Mouse (Mus musculus) brown adipose tissue, adult 24 weeks (tissue): ENCODE data around the gene Cebpg. TPM values are rescaled to one million over a fixed set of nuclear protein-coding genes. Genes with fewer than 3 reads are reported as not detected.

Experiments used
- H3K27ac ChIP-seq: fragments of 200-500 bp; replicated peaks from 2 replicates; pipeline ENCODE4 v1.5.1; 2012; ENCODE audit warnings: low read depth, mild to moderate bottlenecking, low read length
- H3K4me1 ChIP-seq: fragments of 200-500 bp; 2 replicates; pipeline ENCODE4 v1.6.1; 2012; ENCODE audit warnings: low read length, mixed read lengths; ENCODE audit not compliant: control insufficient read depth, insufficient read depth, insufficient read length
- H3K4me3 ChIP-seq: fragments of 200-500 bp; 2 replicates; pipeline ENCODE4 v1.5.1; 2012; ENCODE audit warnings: low read depth, mild to moderate bottlenecking, low read length, moderate library complexity; ENCODE audit not compliant: insufficient read depth
- polyA plus RNA-seq: library from polyadenylated mRNA; stranded (reverse); fragments of >200 nt; gene quantifications from 2 replicates; pipeline ENCODE4 v1.2.4, GENCODE M21; 2012; ENCODE audit not compliant: missing spikeins, insufficient read depth, insufficient read length

Gene Cebpg
- 45.5 and 53.7 TPM in 2 replicates for polyA plus RNA-seq

GRCm38 (mm10) chr7:35056436-35056864 is at the start of gene Cebpg:
Gene Cebpg, minus strand, starts transcription at chr7:35056573.
- peak within 1 kb of the TSS; percentile 80 for H3K4me3 ChIP-seq
- H3K4me1 ChIP-seq = peaks cover 10% of the 10 kb centered on the region
- H3K27ac ChIP-seq = peak within 1 kb of the TSS; percentile 95

DNA sequence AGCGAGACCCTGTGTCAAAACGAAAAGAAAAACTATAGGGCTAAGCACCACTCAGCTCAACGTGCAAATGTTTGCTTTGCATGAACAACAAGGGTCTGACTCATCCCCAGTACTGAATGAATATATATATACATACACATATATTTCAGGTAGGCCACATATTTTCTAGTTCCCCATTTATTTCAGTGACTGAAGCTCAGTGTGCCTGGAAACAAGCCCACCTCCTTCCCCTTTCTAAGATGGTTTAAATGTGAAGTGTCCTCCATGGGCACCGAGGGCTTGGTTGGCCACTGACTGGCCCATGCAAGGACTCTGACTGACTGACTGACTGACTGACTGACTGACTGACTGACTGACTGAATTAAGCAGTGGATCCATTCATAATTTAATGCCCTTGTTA is 43.2 kb upstream of the Cebpg start:
- H3K27ac ChIP-seq = no peak overlapping the region
- H3K4me3 ChIP-seq = no peak overlapping the region
- no peaks in the 10 kb centered on the region for H3K4me1 ChIP-seq

DNA sequence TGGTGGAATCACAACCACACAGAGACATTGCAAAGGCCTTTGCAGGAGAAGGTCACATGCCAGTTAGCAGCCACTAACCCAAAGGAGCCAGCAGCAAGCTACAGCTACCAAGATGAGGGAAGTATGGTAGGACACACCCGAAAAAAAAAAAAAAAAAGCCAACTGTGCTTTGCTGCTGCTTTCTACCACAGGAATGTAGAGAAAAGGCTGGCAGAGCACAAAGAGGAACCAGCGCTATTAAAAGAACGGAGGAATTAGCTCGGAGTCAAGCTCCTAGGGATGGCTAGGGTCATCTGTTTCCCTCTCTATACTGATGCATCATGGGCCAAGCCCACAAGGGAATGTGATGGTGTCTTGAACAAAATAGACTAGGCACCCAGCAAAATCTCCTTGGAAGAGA is 42.4 kb upstream of the Cebpg start:
- no peak overlapping the region for H3K4me3 ChIP-seq
- no peaks in the 10 kb centered on the region for H3K4me1 ChIP-seq
- H3K27ac ChIP-seq = peak overlapping the region; percentile 35; the same call in 1 of the 2 replicates

GRCm38 (mm10) chr7:35094975-35095678 is 38.8 kb upstream of the Cebpg start:
- H3K4me3 ChIP-seq = no peak overlapping the region
- no peak overlapping the region for H3K27ac ChIP-seq
- H3K4me1 ChIP-seq = no peaks in the 10 kb centered on the region

DNA sequence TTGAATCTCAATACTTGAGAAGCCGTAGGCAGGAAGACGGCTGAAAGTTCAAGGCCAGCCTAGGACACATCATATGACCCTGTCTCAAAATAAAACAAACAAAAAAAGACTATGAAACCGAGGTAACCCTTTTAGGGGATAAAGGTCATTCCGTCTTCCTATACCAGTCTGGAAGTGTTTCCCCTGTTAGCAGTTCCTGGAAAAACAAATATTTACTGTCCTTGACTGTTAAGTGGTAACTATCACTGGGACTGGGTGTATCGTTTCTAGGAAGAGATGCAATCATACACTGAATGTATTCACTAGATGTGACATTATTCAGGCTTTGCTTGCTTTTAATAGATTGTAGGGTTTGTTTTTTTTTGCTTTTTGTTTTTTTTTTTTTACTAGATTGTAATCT is 34.2 kb upstream of the Cebpg start:
- Histone ChIP-seq H3K4me1 (no peaks in the 10 kb centered on the region), H3K4me3 (no peak overlapping the region), H3K27ac (no peak overlapping the region)

- H3K4me1 ChIP-seq = no peaks in the 10 kb centered on the region; the same call in 1 of the 2 replicates
- peak overlapping the region; percentile 43 for H3K4me3 ChIP-seq
- no peak overlapping the region for H3K27ac ChIP-seq
Observed at GRCm38 (mm10) chr7:35086271-35086861, 30.0 kb upstream of the Cebpg start.

DNA sequence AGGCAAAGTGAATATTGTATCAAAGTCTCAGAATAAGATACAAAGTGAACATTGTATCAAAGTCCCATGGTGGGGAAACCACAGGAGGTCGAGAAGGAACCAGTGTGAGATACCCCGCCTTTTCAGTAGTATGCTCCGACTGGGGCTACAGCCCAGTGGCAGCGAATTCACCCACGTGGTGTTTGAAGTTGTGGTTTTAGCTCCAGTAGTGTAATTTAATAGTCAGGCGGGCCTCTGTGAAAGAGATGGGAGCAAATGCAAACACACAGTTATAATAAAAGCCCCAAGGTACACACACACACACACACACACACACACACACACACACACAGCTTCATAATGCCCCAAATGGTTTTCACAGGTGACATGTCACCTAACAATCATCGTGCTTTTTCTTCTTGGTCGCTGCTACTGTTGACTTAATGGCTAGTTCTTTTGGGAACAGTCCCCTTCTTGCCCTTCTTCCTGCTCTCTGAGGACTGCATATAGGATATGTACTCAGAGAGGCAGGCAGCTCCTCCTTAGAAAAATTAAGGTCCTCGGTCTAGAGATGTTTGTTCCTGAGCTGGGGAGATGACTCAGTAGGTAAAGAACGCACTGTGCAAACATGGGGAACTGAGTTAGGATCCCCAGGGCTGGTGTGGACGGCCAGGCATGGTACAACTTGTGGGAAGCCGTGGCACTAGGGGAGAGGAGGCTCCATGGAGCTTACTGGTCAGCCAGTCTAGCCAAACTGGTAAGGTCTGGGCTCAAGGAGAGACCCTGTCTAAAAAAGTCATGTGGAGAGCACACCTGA is 28.4 kb upstream of the Cebpg start:
- H3K4me3 ChIP-seq = no peak overlapping the region
- H3K27ac ChIP-seq = no peak overlapping the region
- no peaks in the 10 kb centered on the region; the same call in 1 of the 2 replicates for H3K4me1 ChIP-seq

DNA sequence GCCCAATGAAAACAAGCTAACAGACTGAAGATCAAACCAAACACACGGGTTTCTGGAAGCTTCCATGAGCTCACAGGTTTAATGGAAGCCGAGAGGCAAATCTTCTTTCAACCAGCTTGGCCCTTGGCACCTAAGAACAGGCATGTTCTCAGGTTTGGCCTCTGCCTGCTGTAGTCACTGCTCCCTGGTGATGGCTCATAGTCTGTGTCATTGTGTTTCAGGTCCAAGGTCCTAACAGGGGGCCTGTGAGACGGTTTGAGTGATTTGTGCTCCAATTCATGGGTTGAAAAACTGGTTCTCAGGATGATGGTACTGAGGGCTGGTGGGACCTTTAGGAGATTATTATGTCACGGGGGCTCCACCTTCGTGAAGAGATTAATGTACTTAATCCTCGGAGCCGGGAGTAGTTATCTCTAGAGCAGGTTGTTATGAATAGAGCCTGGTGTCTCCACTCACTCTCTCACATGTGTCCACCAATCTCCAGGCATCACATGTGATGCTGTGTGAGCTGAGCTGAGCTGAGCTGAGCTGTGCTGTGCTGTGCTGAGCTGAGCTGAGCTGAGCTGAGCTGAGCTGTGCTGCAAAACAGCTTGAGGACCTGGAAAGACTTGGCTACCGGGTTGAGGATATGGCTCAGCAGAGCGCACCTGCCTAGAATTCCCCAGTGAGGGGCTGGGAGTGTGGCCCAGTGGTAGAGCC is 25.2 kb upstream of the Cebpg start:
- Histone ChIP-seq H3K27ac (peak overlapping the region; percentile 88), H3K4me3 (peak overlapping the region; percentile 43)

DNA sequence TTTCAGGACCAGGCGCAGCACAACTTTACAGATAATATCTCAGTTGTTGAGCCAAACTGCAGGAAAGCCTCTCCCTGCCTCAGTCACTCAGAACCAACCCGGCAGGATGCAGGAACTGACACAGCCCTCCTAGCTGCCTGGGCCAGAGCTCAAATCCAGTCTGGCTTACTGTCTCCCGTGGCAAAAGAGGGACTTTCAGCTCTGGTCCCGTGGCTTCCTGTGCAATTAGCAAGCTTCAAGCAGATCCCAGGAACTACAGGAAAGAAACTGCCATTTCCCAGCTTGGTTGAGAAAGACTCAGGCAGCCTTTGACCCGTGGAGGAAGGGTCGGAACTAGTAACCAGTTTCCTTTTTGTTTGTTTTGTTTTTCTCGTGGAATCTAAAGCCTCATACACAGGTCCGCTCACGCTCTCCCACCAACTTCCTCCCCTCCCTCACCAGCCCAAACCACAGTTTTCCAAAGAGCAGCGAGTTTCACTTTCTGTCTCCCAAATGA is 24.5 kb upstream of the Cebpg start:
- Histone ChIP-seq H3K4me3 (peak overlapping the region; percentile 43), H3K27ac (peak overlapping the region; percentile 88), H3K4me1 (no peaks in the 10 kb centered on the region; the same call in 1 of the 2 replicates)

More for the DNA sequence above, 25.2 kb upstream of the Cebpg start:
- no peaks in the 10 kb centered on the region; the same call in 1 of the 2 replicates for H3K4me1 ChIP-seq

- 0 out of 2 replicates have a peak overlapping the region, but pooled peaks have one; percentile 44 for H3K27ac ChIP-seq
- H3K4me1 ChIP-seq = no peaks in the 10 kb centered on the region; the same call in 1 of the 2 replicates
- no peak overlapping the region for H3K4me3 ChIP-seq
Observed at GRCm38 (mm10) chr7:35076645-35077044, 20.3 kb upstream of the Cebpg start.

GRCm38 (mm10) chr7:35066640-35067212 is 10.4 kb upstream of the Cebpg start:
- no peaks in the 10 kb centered on the region for H3K4me1 ChIP-seq
- H3K27ac ChIP-seq = peak overlapping the region; percentile 23; the same call in 1 of the 2 replicates
- no peak overlapping the region for H3K4me3 ChIP-seq

GRCm38 (mm10) chr7:35065958-35066357 is 9.6 kb upstream of the Cebpg start:
- H3K4me1 ChIP-seq = no peaks in the 10 kb centered on the region
- no peak overlapping the region for H3K4me3 ChIP-seq
- peak overlapping the region; percentile 23; the same call in 1 of the 2 replicates for H3K27ac ChIP-seq

DNA sequence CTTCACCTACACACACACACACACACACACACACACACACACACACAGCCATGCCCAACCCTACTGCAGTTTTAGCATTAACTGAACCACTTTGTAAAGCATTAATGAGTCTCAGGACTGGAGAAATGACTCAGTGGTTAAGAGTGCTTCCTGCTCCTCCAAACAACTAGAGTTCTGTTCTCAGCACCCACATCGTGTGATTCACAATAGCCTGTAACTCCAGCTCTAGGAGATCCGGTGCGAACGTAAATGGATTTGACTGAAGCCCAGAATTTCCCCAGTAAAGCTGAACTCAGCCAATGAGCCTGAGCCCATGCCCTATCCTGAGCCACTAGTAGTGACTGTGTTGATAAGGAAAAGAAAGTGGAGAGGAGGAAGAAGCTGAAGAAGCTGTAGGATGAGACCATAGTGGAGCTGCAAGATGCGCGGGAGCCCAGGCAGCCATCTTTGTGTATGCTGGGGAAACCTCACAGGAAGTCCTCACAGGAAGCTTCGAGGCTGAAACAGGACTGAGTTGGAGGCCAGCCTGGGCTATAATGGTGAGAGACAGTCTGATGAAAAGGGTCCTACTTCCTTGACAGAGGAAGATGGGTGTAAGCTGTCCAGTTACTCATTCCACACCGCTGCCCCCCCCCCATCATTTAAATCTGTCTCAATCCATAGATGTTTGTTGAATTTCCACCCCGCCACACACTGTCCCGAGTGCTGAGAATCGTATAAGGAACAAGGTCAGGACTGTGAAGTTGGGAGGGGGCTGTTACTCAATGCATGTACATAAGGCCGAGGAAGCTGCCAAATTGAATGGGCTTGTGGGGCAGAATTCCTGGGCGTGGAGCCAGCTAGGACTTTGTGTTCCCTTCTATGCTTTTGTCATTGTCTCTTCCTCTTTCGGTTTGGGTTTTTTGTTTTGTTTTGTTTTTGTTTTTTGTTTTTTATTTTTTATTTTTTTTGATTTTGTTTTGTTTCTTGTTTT is 8.2 kb upstream of the Cebpg start:
- Histone ChIP-seq H3K4me3 (no peak overlapping the region), H3K27ac (peak overlapping the region; percentile 13), H3K4me1 (no peaks in the 10 kb centered on the region)
